Mouse (Mus musculus) kidney, adult 2 months (tissue): ENCODE results near the gene Hormad2.

ENCODE experiments used
- CTCF ChIP-seq: fragments of 200-500 bp; conservative IDR thresholded peaks from 2 replicates; pipeline ENCODE4 v1.5.1; 2011; ENCODE audit warnings: low read depth, mild to moderate bottlenecking, control low read depth, low read length, moderate library complexity, mixed read lengths; ENCODE audit not compliant: insufficient read depth, insufficient read length
- POLR2A ChIP-seq: fragments of 200-500 bp; IDR thresholded peaks from one replicate; pipeline ENCODE4 v1.6.1; 2011; ENCODE audit warnings: low read depth, low read length, control low read depth

GRCm38 (mm10) chr11:4322943-4323342 lies 118.0 kb downstream of the Hormad2 start:
- no peak for TF ChIP-seq CTCF
- TF ChIP-seq POLR2A, result no peak
